Mouse (Mus musculus): Measurements from ENCODE around the gene Fkbp11. TPM values are rescaled to one million over a fixed set of nuclear protein-coding genes. Genes with fewer than 3 reads are reported as not detected.

Gene Fkbp11
- polyA plus RNA-seq, 1 experiment from 2014 or later = 25.4 TPM

- Histone ChIP-seq H3K4me1 (replicated peaks) (peaks cover 18% of the 10 kb centered on the region), H3K9me3 (no peaks in the 10 kb centered on the region), H3K27ac (no peak overlapping the region), H3K27me3 (peaks cover 80% of the 10 kb centered on the region), H3K4me2 (no peak overlapping the region), H3K9ac (replicated peaks) (no peak overlapping the region), H3K4me3 (replicated peaks) (0 out of 2 replicates have a peak overlapping the region, but pooled peaks have one; percentile 1), H3K36me3 (no peaks in the 10 kb centered on the region)
- no peak for ATAC-seq (ENCODE audit: insufficient number of reproducible peaks, insufficient read depth, low FRiP score, low TSS enrichment, low read depth)
- 27% methylated on average over 11 of the region's 11 CpGs for WGBS
Measured at GRCm38 (mm10) chr15:98674994-98675545, 52.9 kb downstream of the Fkbp11 start.

Other genes with a start within 250 kb of the Fkbp11 start
- 0.38 TPM in 1 of 2 replicates, not detected in the other for gene Lalba, start 245.5 kb downstream of the Fkbp11 start, polyA plus RNA-seq (2016; fragmentation: Nextera tagmentation; extraction: Ambion mirVana)
- gene Olfr279, start 235.8 kb downstream of the Fkbp11 start, polyA plus RNA-seq (2016; fragmentation: Nextera tagmentation; extraction: Ambion mirVana) = not detected in 2 replicates
- 190 and 192 TPM in 2 replicates for gene Kansl2, start 193.9 kb downstream of the Fkbp11 start, polyA plus RNA-seq (2016; fragmentation: Nextera tagmentation; extraction: Ambion mirVana)
- gene Ccnt1, start 157.3 kb downstream of the Fkbp11 start, polyA plus RNA-seq (2016; fragmentation: Nextera tagmentation; extraction: Ambion mirVana) = 54.0 and 59.4 TPM in 2 replicates
- 0.69 TPM in 1 of 2 replicates, not detected in the other for gene 4930415O20Rik, start 157.2 kb downstream of the Fkbp11 start, polyA plus RNA-seq (2016; fragmentation: Nextera tagmentation; extraction: Ambion mirVana)
- gene Adcy6, start 118.1 kb downstream of the Fkbp11 start, polyA plus RNA-seq (2016; fragmentation: Nextera tagmentation; extraction: Ambion mirVana) = 22.1 and 25.7 TPM in 2 replicates
- 43.1 and 44.3 TPM in 2 replicates for gene Cacnb3, start 97.4 kb downstream of the Fkbp11 start, polyA plus RNA-seq (2016; fragmentation: Nextera tagmentation; extraction: Ambion mirVana)
- 24.5 and 31.5 TPM in 2 replicates for gene Ddx23, start 65.3 kb downstream of the Fkbp11 start, polyA plus RNA-seq (2016; fragmentation: Nextera tagmentation; extraction: Ambion mirVana)
- gene Rnd1, start 50.7 kb downstream of the Fkbp11 start, polyA plus RNA-seq (2016; fragmentation: Nextera tagmentation; extraction: Ambion mirVana) = 0.24 and 0.54 TPM in 2 replicates
- 0.50 and 0.70 TPM in 2 replicates for gene Ccdc65, start 20.0 kb downstream of the Fkbp11 start, polyA plus RNA-seq (2016; fragmentation: Nextera tagmentation; extraction: Ambion mirVana)
- gene Arf3, start 35.0 kb upstream of the Fkbp11 start, polyA plus RNA-seq (2016; fragmentation: Nextera tagmentation; extraction: Ambion mirVana) = 46.5 and 54.1 TPM in 2 replicates
- 1.5 and 1.7 TPM in 2 replicates for gene Wnt10b, start 50.0 kb upstream of the Fkbp11 start, polyA plus RNA-seq (2016; fragmentation: Nextera tagmentation; extraction: Ambion mirVana)
- gene Wnt1, start 61.7 kb upstream of the Fkbp11 start, polyA plus RNA-seq (2016; fragmentation: Nextera tagmentation; extraction: Ambion mirVana) = not detected in 2 replicates
- 0.23 TPM in 1 of 2 replicates, not detected in the other for gene Ddn, start 81.3 kb upstream of the Fkbp11 start, polyA plus RNA-seq (2016; fragmentation: Nextera tagmentation; extraction: Ambion mirVana)
- 81.4 and 88.4 TPM in 2 replicates for gene Prkag1, start 103.3 kb upstream of the Fkbp11 start, polyA plus RNA-seq (2016; fragmentation: Nextera tagmentation; extraction: Ambion mirVana)
- gene Kmt2d, start 143.0 kb upstream of the Fkbp11 start, polyA plus RNA-seq (2016; fragmentation: Nextera tagmentation; extraction: Ambion mirVana) = 13.0 and 14.4 TPM in 2 replicates
- 23.9 and 25.8 TPM in 2 replicates for gene Rhebl1, start 166.3 kb upstream of the Fkbp11 start, polyA plus RNA-seq (2016; fragmentation: Nextera tagmentation; extraction: Ambion mirVana)
- 0.52 and 0.74 TPM in 2 replicates for gene Dhh, start 170.3 kb upstream of the Fkbp11 start, polyA plus RNA-seq (2016; fragmentation: Nextera tagmentation; extraction: Ambion mirVana)
- 23.4 and 24.1 TPM in 2 replicates for gene Lmbr1l, start 190.0 kb upstream of the Fkbp11 start, polyA plus RNA-seq (2016; fragmentation: Nextera tagmentation; extraction: Ambion mirVana)
- 1,691 and 1,695 TPM in 2 replicates for gene Tuba1b, start 206.4 kb upstream of the Fkbp11 start, polyA plus RNA-seq (2016; fragmentation: Nextera tagmentation; extraction: Ambion mirVana)
- gene Gm49450, start 225.4 kb upstream of the Fkbp11 start, polyA plus RNA-seq (2016; fragmentation: Nextera tagmentation; extraction: Ambion mirVana) = not detected in 2 replicates
- 1,314 and 1,328 TPM in 2 replicates for gene Tuba1a, start 225.5 kb upstream of the Fkbp11 start, polyA plus RNA-seq (2016; fragmentation: Nextera tagmentation; extraction: Ambion mirVana)